Mouse (Mus musculus) CH12.LX (cell line): ENCODE results near the gene Hipk1. TPM values are rescaled to one million over a fixed set of nuclear protein-coding genes. Genes with fewer than 3 reads are reported as not detected.

Source experiments
- DNase-seq: peaks from one replicate; pipeline ENCODE4 v3.0.0-alpha.2; 2013; ENCODE audit errors: extremely low read depth
- H3K27ac ChIP-seq: 2 replicates; pipeline ENCODE4 v1.5.1; 2012; ENCODE audit warnings: low read depth, mild to moderate bottlenecking, control low read depth, moderate library complexity; ENCODE audit not compliant: insufficient read depth
- H3K27me3 ChIP-seq: replicated peaks from 2 replicates; pipeline ENCODE3; 2012; ENCODE audit warnings: inconsistent platforms
- H3K36me3 ChIP-seq, 2 experiments: replicated peaks in 1 of 2; 2 replicates each; pipeline versions ENCODE3 to v1.6.1; 2012; ENCODE audit warnings: inconsistent platforms in 1 of 2, low read length in 1 of 2, mild to moderate bottlenecking in 1 of 2, mixed read lengths in 1 of 2, moderate library complexity in 1 of 2; ENCODE audit not compliant: control insufficient read depth in 1 of 2, insufficient read depth in 1 of 2
- H3K4me1 ChIP-seq, 2 experiments: 2 replicates each; pipeline ENCODE4 v1.6.1; 2012; ENCODE audit warnings: inconsistent platforms in 1 of 2, moderate library complexity in 1 of 2; ENCODE audit not compliant: insufficient read depth in 2 of 2, control insufficient read depth in 1 of 2
- H3K4me2 ChIP-seq: 2 replicates; pipeline ENCODE4 v1.6.1; 2012; ENCODE audit warnings: low read depth, mild to moderate bottlenecking, control low read depth; ENCODE audit not compliant: poor library complexity, insufficient read depth, severe bottlenecking
- H3K4me3 ChIP-seq, 3 experiments: fragments of 150-350 bp in 1 of 3; sonication (generic) in 1 of 3; replicated peaks in 1 of 3; 2 replicates each; pipeline versions ENCODE3 to v1.5.1; 2011 to 2012; ENCODE audit warnings: low read depth in 2 of 3, low read length in 2 of 3, mild to moderate bottlenecking in 2 of 3, moderate library complexity in 2 of 3, control low read depth in 1 of 3, improper control_type of control experiment in 1 of 3, inconsistent platforms in 1 of 3, mixed read lengths in 1 of 3; ENCODE audit not compliant: poor library complexity in 1 of 3
- H3K79me2 ChIP-seq: replicated peaks from 2 replicates; pipeline ENCODE4 v1.6.1; 2012; ENCODE audit warnings: mild to moderate bottlenecking, moderate library complexity; ENCODE audit not compliant: control insufficient read depth, poor library complexity, insufficient read depth, severe bottlenecking; ENCODE audit errors: extremely low read depth
- H3K9ac ChIP-seq: 2 replicates; pipeline ENCODE4 v1.6.1; 2012; ENCODE audit warnings: low read depth, mild to moderate bottlenecking, control low read depth, moderate library complexity; ENCODE audit not compliant: insufficient read depth
- H3K9me3 ChIP-seq: replicated peaks from 2 replicates; pipeline ENCODE3; 2012; ENCODE audit warnings: low read length, inconsistent platforms, mixed read lengths
- CHD1 ChIP-seq: IDR thresholded peaks from 2 replicates; pipeline ENCODE4 v1.6.1; 2012; ENCODE audit warnings: low read depth, low read length, improper control_type of control experiment, inconsistent platforms
- CTCF ChIP-seq, 2 experiments: IDR thresholded peaks in 1 of 2; conservative IDR thresholded peaks in 1 of 2; 2 replicates each; pipeline ENCODE4 v1.5.1; 2011 to 2012; ENCODE audit warnings: low read depth in 2 of 2, low read length in 2 of 2, improper control_type of control experiment in 1 of 2, inconsistent platforms in 1 of 2, mild to moderate bottlenecking in 1 of 2, moderate library complexity in 1 of 2
- E2F4 ChIP-seq: IDR thresholded peaks from 2 replicates; pipeline ENCODE4 v1.6.1; 2011; ENCODE audit warnings: low read depth, low read length, improper control_type of control experiment; ENCODE audit not compliant: insufficient replicate concordance
- ELF1 ChIP-seq: IDR thresholded peaks from 2 replicates; pipeline ENCODE4 v1.6.1; 2014; ENCODE audit warnings: low read depth, mild to moderate bottlenecking, inconsistent platforms, low read length, improper control_type of control experiment
- EP300 ChIP-seq: IDR thresholded peaks from 2 replicates; pipeline ENCODE4 v1.6.1; 2011; ENCODE audit warnings: low read length, improper control_type of control experiment
- ETS1 ChIP-seq: conservative IDR thresholded peaks from 2 replicates; pipeline ENCODE4 v1.6.1; 2012; ENCODE audit warnings: low read depth, mild to moderate bottlenecking, inconsistent platforms, low read length, improper control_type of control experiment, moderate library complexity
- GABPA ChIP-seq: IDR thresholded peaks from 2 replicates; pipeline ENCODE4 v1.6.1; 2012; ENCODE audit warnings: low read depth, low read length, improper control_type of control experiment, inconsistent platforms; ENCODE audit not compliant: insufficient replicate concordance
- JUN ChIP-seq: IDR thresholded peaks from 2 replicates; pipeline ENCODE4 v1.6.1; 2011; ENCODE audit warnings: low read depth, mild to moderate bottlenecking, low read length, improper control_type of control experiment, moderate library complexity; ENCODE audit not compliant: insufficient read depth
- JUND ChIP-seq: conservative IDR thresholded peaks from 2 replicates; pipeline ENCODE4 v1.6.1; 2011; ENCODE audit warnings: low read depth, low read length, improper control_type of control experiment
- MAFK ChIP-seq: IDR thresholded peaks from 2 replicates; pipeline ENCODE4 v1.6.1; 2011; ENCODE audit warnings: low read length, improper control_type of control experiment; ENCODE audit not compliant: insufficient replicate concordance
- MAX ChIP-seq: IDR thresholded peaks from 2 replicates; pipeline ENCODE4 v1.6.1; 2011; ENCODE audit warnings: low read length, improper control_type of control experiment
- MAZ ChIP-seq: IDR thresholded peaks from 2 replicates; pipeline ENCODE4 v1.6.1; 2012; ENCODE audit warnings: low read depth, mild to moderate bottlenecking, inconsistent platforms, low read length, improper control_type of control experiment, moderate library complexity
- MXI1 ChIP-seq: IDR thresholded peaks from 2 replicates; pipeline ENCODE4 v1.6.1; 2011; ENCODE audit warnings: mild to moderate bottlenecking, low read depth, low read length, improper control_type of control experiment
- NRF1 ChIP-seq: IDR thresholded peaks from 2 replicates; pipeline ENCODE4 v1.6.1; 2014; ENCODE audit warnings: low read depth, mild to moderate bottlenecking, inconsistent platforms, low read length, improper control_type of control experiment, moderate library complexity
- POLR2AphosphoS2 ChIP-seq: IDR thresholded peaks from 2 replicates; pipeline ENCODE4 v1.6.1; 2011; ENCODE audit warnings: low read depth, low read length, improper control_type of control experiment
- RAD21 ChIP-seq: IDR thresholded peaks from 2 replicates; pipeline ENCODE4 v1.6.1; 2011; ENCODE audit warnings: low read depth, mild to moderate bottlenecking, low read length, improper control_type of control experiment, moderate library complexity
- TBP ChIP-seq: conservative IDR thresholded peaks from 2 replicates; pipeline ENCODE4 v1.6.1; 2011; ENCODE audit warnings: low read depth, low read length, improper control_type of control experiment
- TCF12 ChIP-seq: IDR thresholded peaks from 2 replicates; pipeline ENCODE4 v1.6.1; 2014; ENCODE audit warnings: low read depth, mild to moderate bottlenecking, inconsistent platforms, low read length, improper control_type of control experiment
- USF2 ChIP-seq: conservative IDR thresholded peaks from 2 replicates; pipeline ENCODE4 v1.6.1; 2011; ENCODE audit warnings: low read depth, low read length, improper control_type of control experiment
- ZNF384 ChIP-seq: IDR thresholded peaks from 2 replicates; pipeline ENCODE4 v1.6.1; 2012; ENCODE audit warnings: low read depth, low read length, improper control_type of control experiment, inconsistent platforms
- dilution Hi-C: fragments of 300-500 bp; cut with MboI; formaldehyde crosslinking; loops from 2 replicates; pipeline ENCODE4 v1.14.3; 2020; ENCODE audit warnings: low sequenced_read_pairs; ENCODE audit not compliant: extremely low pct_unique_long_range_greater_than_20kb, extremely low pct_ligation_motif_present
- in situ Hi-C: fragments of 300-500 bp; cut with MboI; formaldehyde crosslinking; loops from 3 replicates; pipeline ENCODE4 v1.14.3; 2019; ENCODE audit warnings: low sequenced_read_pairs, low pct_ligation_motif_present, low pct_unique_long_range_greater_than_20kb, mixed read lengths
- polyA plus RNA-seq: library from polyadenylated mRNA; unstranded; fragments of >175 nt; gene quantifications from 2 replicates; pipeline ENCODE4 v1.2.1, GENCODE M21; 2012; ENCODE audit warnings: low read depth; ENCODE audit not compliant: insufficient read length
- total RNA-seq, 2 experiments: library from RNA; depleted of rRNA; stranded (reverse); fragments of 300-350 nt in 1 of 2; fragments of >200 nt in 1 of 2; gene quantifications; 2 replicates each; pipeline ENCODE4 v1.2.3; 2012 to 2014

Hipk1 gene
- total and polyA plus RNA-seq, 3 experiments, result 26.2 to 35.9 (median 32.7) TPM

DNA sequence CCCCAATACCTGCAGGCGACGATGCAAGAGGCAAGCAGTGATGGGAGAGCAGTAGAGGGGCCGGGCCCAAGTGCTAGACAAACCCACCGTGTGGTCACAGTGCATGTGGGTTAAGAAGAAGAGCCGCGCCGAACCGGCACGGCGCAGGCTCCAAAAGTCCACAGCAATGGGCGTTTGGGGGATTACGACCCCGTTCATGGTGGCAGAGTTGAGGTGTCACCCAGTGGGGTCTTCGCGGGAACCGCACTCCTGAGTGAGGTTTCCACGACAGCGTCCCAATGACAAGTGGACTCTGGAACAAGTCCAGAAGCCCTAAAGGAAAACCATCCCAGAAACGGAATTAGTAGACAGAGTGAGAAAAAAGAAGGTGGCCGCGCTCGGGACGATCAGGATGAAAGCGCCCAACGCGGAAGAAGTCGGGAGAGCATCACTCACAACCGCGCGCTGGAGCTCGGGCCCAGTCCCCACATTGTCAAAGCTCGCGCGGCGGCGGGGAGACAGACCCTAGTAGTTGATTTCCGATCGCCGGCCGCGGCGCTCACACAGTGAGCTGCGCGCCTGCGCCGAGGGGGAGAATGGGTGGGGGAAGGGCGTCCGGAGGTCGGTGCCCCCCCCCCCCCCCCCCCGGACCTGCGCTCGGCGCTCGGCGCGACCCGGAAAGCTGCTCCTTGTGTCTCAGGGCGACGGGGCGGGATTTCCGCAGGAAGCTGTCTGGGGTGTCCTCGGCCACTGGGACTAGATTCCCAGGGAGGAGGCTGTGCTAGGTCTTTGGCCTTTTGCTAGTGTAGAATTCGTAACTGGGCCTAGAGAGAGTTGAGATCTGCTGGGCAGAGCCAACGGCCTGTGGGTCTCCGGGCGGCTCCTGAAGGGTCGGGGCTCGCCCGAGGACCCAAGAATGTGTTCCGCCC is 17.8 kb upstream of the Hipk1 start, which contains the start of the genes Dclre1b, Ap4b1 and Gm43064 (continued):
- TF ChIP-seq ELF1, result peak; percentile 90
- peak; percentile 88 for TF ChIP-seq NRF1
- no peak for TF ChIP-seq CTCF (conservative IDR thresholded peaks at IDR 0.05 in 1 of 2, IDR thresholded peaks at IDR 0.05 in 1 of 2; ENCODE audit: low read depth in 2 of 2, low read length in 2 of 2)
- TF ChIP-seq MAZ, result peak; percentile 93
- TF ChIP-seq POLR2AphosphoS2, result no peak; the same call in 1 of the 2 replicates
- peak; percentile 75; the same call in 1 of the 2 replicates for TF ChIP-seq E2F4
- TF ChIP-seq TBP, result peak; percentile 44; the same call in 1 of the 2 replicates
- no peak for TF ChIP-seq JUND
- no peak for TF ChIP-seq ZNF384
- no peak for TF ChIP-seq EP300

DNA sequence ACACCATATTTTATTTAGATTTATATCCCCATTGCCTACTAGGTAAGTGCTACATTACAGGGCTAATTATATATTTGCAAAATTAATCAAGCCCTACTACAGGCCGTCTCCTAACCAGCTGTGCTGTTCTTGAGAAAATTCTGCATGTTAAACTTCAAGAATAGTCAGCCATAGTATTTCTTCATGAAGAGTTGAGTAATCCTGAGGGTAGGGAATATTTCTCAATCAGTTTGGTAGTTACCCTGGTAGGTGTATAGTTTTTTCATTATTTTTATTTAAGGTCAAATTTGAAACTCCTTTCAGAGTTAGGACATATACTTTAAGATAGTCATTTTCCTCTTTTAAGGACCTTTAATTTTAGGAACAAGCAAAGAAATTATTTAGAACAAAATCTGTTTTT is 14.3 kb upstream of the Hipk1 start:
- Histone ChIP-seq H3K36me3 (peaks cover 24 to 43% of the 10 kb centered on the region in 2 experiments), H3K9me3 (no peaks in the 10 kb centered on the region), H3K27ac (no peak overlapping the region), H3K27me3 (no peaks in the 10 kb centered on the region), H3K4me2 (no peak overlapping the region), H3K4me3 (no peak overlapping the region), H3K4me1 (peaks cover 21 to 76% of the 10 kb centered on the region in 2 experiments; a peak in 3 of 4 replicates), H3K79me2 (peaks cover 47% of the 10 kb centered on the region), H3K9ac (no peak overlapping the region)
- DNase-seq, result no peak
- no peak for TF ChIP-seq JUN
- no peak for TF ChIP-seq MXI1
- TF ChIP-seq EP300, result no peak
- no peak for TF ChIP-seq RAD21
- no peak for TF ChIP-seq ELF1
- TF ChIP-seq MAFK, result no peak
- no peak for TF ChIP-seq GABPA
- TF ChIP-seq TBP, result no peak
- TF ChIP-seq TCF12, result no peak
- TF ChIP-seq MAX, result no peak
- no peak for TF ChIP-seq USF2
- TF ChIP-seq CHD1, result no peak
- no peak for TF ChIP-seq ETS1
- no peak for TF ChIP-seq MAZ
- in situ Hi-C loops (no loop called here), dilution Hi-C loops (no loop called here)
